Mouse (Mus musculus): Measurements from ENCODE around the gene Yars.
A peak's percentile ranks its signal among the peaks of the same experiment; 100 is the strongest.
"Not testable (repeated sequence)": the region's sequence is repeated elsewhere in the genome, so short reads cannot be mapped to it uniquely, and the experiment has no call there.

The Yars gene

DNA sequence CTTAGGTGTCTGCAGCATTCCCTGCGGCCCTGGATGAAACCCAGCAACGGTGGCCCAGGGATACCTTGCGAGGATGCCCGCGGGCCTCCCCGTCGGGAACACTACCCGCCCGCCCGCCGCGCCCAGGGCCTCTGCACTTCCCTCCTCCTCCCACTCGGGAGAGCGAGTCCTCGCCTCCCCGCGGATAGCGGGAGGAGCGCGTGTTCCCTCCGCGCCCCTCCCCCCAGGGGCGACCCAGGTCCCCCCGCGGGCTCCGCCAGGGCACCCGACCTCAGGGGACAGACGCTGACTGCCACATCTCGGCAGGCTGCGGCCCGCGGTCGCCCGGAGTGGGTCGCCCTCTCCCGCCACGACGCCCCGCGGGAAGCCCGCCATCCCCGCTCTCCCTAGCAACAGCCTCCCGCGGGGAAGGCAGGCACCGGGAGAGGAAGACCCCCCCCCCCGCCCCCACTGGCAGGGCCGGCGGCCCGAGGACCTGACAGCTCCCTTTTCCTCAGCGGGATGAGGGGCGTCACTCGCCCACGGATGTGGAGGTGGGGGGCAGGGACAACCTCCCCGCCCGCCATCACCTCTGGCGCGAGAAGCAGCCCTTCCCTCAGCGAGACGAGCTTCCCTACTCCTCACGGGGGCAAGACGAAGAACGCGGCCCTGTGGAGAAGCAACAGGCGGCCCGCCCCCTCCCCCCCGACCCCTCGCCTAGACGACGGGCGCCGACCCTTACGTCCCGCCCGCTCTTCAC, 588 bp upstream of the Yars start:
- peak in 1 of 2 experiments; percentile 45 for DNase-seq (ENCODE audit: low spot score in 2 of 2)

DNA sequence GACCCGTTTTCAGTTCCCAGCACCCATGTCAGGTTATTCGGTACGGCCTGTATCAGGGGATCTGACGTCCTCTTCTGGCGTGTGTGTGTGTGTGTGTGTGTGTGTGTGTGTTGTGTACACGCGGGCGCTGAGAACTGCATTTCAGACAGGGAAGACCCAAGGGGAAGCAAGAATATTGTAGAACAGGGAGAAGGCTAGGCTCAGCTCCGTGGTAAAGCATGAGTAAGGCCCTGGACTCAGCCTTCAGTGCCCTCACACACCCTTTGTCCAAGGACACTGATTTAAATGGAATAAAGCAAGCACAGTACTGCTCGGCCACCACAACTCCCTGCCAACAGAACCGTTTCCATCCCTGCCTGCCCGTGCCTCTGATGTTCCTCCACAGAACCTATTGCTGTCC, 978 bp downstream of the Yars start:
- DNase-seq (ENCODE audit: low spot score in 2 of 2), result no peak

DNA sequence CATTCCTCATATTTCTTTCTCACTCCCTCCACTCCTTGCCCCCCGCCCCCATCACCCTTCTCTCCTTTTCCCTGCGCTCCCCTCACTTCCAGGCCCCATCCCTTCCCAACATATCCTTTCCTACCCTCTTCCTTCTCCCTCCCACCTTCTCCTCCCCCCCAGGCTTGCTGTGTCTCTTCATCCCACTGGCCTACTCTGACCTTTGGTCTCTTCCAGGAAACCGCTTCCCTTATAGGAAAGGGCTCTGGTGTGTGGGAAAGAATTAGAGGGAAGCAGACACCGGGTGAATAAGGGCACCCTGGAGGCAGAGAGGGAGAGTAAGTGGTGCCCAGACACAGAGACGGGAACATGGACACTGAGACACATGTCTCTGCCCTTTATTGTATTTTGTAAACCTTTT, 2.1 kb downstream of the Yars start:
- DNase-seq (ENCODE audit: low spot score in 2 of 2), result no peak

DNA sequence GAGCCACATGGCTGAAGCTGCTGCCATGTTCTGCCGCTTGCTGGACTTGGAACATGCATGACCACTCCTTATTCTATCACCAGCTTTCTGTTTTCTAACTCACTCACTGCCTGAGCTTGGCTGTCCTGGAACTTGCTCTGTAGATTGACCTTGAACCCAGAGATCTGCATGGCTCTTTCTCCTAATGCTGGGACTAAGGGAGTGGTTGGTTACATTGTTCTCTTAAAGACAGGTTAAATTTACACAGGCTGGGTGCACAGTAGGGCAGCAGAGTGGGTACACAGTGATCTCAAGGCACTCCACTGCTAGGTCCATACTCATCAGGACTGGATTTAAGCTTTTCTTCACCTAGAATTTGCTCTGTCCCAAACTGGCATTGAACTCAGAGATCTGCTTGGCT, 4.7 kb downstream of the Yars start:
- no peak for DNase-seq (ENCODE audit: low spot score in 2 of 2)

DNA sequence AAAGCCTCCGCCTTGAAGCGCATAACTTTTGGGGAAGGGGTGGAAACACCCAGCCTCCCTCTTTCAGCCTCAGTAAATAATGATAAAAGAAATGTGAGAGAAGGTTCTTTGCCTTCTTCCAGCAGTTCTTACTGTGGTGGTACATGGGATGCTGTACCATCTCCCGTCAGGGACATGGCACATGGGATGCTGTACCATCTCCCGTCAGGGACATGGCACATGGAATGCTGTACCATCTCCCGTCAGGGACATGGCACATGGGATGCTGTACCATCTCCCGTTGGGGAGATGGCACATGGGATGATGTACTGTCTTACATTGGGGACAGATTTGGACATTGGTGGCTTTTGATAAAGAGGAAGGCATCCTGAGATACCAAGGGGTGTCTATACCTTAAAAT, 8.0 kb downstream of the Yars start:
- DNase-seq (ENCODE audit: low spot score in 2 of 2), result no peak

DNA sequence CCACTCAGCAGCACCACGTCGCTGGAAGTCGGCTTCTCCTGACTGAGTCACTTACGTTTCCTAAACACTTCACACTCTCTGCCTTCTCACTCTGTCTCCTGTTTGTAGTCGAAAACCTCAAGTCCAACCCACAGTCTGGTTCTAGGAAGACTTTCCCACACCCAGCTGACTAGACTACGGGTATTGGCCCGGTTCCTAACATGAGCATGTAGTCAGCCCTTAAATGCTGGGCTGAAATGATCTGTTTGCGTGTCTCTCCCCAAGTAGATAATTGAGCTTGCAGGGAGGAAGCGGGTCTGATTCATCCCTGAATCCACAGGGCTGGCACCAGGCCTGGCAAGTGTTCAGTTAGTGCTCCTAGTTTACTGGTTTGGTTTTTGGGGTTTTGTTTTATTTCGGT, 15.1 kb downstream of the Yars start:
- peak in 1 of 2 experiments; percentile 47 for DNase-seq (ENCODE audit: low spot score in 2 of 2)

DNA sequence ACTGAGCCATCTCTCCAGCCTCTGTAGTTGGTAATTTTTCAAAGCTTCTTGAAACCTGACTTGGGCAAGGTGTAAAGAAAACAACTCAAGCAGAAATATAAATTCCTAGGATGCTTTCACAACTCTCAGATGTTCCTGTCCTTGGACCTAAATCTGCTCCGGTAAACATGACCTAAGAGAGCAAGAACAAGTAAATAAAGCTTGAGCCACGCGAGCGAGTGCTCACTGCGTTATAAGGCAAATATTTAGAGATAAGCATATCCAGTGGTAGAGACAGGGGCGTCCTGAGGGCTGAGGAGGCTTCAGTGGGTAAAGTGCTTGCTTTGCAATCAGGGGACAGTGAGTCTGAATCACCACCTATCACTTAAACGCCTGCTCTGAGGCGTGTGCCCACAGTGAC, 17.2 kb downstream of the Yars start:
- no peak for DNase-seq (ENCODE audit: low spot score in 2 of 2)

DNA sequence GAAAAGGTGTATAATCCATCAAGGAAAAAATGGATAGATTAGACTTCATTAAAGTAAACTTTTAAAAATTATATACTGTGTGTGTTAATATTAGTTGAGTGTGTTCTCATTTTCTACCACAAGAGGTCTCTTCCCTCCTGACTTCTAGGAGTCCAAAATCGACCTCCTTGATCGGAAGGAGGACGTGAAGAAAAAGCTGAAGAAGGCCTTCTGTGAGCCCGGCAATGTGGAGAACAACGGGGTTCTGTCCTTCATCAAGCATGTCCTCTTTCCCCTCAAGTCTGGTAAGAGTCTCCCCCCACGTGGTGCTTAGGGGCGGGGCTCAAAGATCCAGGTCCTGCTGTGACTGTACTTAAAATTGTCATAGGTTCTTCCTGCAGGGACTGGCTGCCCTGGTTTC, 19.9 kb downstream of the Yars start:
- no peak for DNase-seq (ENCODE audit: low spot score in 2 of 2)

DNA sequence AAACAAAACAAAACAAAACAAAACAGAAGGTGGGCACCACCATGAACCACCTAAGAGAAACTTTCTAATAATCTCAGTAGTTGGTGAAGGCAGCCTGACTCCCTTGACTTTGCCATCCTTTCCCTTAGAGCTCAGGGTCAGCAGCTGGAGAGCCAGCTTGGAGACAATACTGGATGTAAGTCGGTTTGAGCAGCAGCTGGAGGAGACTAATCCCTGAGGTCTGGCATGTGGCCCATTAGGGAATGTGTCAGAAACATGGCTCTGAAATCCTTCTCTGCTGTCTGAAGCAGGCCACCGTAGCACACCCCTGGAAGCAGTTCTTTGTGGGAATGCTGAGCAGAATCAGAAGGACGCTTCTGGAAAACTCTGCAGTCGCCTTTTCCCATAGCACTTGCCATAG, 21.9 kb downstream of the Yars start:
- no peak for DNase-seq (ENCODE audit: low spot score in 2 of 2)

DNA sequence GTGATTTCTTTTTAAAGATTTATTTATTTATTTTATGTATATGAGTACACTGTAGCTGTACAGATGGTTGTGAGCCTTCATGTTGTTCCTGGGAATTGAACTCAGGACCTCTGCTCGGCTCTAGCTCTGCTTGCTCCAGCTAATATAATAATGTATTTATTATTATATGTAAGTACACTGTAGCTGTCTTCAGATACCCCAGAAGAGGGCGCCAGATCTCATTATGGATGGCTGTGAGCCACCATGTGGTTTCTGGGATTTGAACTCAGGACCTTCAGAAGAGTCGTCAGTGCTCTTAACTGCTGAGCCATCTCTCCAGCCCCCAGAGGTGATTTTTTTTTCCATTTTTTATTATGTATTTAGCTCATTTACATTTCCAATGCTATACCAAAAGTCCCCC, 22.9 kb downstream of the Yars start:
- DNase-seq (ENCODE audit: low spot score in 2 of 2), result not testable (repeated sequence)

DNA sequence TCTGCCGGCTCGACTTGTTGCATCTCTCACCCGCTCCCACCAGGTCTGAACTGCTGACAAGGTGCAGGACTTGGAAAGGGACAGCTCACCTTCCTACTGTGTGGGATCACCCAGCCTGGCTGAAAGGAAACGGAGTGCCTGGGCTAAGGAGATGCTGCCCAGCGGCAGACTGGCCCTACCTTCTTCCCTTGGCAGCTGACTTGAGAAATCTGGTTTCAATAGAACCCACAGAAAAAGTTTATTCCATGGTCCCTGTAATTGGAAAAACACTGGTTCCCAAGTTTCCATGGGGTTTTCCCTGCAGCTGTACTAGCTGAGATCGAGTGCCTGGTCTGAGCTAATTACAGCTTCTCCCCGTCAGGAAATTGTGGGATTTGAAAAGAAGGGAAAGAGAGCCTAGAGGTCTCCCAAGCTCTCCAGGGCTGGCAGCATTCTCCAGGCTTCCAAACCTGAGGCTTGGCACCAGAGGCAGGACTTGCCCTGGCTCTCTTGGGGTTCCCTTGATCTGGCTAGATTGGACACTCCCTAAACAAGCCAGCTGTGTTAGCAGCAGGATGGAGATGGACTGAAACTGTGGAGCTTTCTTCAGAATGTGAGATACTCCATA, 29.1 kb downstream of the Yars start:
- DNase-seq (ENCODE audit: low spot score in 2 of 2), result no peak

DNA sequence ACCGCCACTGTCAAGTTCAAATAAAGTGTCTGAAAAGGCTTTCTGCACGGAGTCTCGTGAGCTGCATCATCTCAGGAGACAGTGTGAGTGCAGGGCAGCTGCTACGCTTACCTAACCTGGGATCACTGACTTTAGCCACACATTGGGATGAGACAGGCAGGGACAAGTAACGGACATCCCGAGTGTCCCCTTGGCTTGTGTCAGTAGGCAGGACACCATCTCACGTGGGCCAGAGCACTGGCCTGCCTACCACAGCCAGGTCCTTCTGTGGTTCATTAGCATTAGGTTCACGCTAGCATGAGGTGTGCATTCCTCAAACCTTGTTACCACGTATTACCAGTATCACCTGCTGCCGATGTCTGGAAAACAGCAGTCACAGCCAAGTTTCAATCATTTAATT, 29.6 kb downstream of the Yars start:
- no peak for DNase-seq (ENCODE audit: low spot score in 2 of 2)

DNA sequence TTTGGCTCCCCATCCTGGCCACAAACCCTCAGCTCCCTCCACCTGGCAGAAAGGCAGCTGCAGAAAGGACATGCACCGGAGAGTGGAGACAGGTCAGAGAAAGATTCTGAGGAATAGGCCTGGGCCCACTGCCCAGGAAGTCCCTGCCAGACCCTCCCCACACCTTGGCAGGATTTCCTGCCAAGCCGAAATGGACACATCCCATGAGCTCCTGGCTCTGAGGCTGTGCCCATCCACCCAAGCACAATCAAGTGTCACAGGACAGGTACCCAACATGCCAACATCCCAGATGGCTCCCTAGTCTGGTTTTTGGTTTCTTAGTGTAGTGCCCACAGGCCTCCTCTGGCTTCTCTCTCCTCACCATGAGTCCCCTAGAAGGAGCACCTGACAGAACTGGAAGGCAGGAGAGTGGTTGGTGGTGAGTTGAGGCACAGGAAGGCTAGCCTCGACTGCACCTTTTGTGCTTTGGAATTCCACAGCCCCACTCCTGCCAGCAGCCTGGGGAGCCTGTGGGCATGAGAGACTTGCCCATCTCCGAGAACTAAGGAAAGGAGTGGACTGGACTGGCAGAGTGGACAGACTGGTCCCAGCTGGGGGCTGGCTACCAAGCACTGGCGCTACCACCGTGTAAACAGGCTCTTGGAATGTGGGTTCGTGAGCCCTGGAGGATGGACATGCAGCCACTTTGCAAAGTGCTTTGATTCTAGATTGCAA, 31.0 kb downstream of the Yars start:
- DNase-seq (ENCODE audit: low spot score in 2 of 2), result no peak

DNA sequence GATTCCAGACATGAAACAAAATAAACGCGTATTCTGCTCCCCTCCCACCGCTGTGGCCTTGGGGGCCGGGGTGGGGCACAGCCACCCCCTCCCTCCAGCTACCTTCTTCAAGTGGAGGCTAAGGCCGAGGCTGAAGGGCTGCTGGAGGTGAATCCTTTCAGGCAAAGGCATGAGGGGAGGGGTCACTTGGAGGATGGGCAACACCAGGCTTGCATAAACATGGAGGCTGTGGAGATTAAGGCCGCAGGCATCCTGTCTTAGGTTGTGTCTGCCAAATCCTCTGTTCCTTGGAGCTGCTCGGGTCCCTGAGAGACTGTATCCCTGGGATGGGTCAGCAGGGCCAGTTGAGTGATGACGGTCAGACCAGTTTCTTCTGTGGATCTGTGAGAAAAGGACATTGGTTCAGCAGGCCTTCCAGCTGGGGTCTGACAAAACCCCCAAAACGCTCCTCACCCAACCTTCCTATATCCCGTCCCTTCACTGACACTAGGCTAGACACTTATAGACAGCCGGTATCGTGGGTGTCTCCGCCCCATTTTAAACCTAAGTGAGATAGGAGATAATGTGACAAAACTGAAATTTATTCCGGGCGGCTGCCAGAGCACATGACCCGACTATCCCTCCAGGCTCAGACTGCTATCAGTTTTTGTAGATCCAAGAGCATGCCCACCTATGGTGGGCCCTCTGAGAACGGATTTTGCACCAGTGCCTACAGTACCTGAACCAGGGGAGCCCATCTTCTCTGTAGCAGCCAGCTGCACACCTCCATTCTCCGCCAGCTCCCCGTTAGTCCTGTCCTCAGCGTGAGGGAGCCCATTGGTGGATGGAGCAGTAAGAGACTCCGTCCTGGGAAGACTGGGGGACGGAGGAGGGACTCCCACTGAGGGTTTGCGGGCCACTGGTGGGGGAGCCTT, 31.8 kb downstream of the Yars start:
- DNase-seq (ENCODE audit: low spot score in 2 of 2), result no peak

DNA sequence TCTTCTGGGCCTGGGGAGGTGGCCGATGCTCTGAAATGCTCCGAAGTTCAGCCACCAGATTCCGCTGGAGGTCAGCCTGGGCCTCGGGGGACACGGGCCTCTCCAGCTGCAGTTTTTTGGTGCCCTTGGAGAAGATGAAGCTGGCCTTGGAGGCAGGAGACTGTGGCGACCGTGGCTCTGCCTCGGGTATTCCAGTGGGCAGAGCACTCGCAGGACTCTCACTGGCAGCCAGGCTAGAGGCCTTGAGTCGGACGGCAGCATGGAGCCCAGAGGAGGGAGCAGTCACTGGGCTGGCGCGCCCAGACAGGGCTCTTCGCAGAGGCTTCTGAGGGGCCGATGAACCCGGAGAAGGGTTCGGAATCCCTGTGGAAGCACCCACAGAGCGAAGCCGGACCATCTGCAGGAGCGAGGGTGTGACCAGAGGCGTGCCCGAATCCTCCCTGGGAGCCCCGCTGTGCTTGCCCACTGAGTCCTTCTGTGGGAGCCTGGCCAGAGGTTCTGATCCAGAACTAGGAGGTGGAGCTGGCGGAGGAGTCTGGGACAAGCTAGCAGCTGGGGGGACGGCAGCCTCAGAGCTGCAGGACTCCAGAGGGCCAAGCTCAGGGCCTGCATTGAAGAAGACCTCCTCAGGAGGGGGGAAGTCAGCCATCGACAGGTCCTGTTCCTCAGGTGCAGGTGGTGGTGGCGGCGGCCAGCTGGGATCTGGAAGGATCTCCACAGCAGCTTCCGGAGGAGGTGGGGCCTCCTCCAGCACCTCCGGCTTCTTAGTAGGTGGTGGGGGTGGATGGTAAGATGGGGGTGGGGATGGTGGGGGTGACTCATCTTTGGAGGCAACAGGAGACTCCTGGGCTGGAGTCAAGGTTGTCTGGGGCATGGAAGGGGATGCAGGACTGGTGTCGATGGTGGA, 32.7 kb downstream of the Yars start:
- DNase-seq (ENCODE audit: low spot score in 2 of 2), result no peak

DNA sequence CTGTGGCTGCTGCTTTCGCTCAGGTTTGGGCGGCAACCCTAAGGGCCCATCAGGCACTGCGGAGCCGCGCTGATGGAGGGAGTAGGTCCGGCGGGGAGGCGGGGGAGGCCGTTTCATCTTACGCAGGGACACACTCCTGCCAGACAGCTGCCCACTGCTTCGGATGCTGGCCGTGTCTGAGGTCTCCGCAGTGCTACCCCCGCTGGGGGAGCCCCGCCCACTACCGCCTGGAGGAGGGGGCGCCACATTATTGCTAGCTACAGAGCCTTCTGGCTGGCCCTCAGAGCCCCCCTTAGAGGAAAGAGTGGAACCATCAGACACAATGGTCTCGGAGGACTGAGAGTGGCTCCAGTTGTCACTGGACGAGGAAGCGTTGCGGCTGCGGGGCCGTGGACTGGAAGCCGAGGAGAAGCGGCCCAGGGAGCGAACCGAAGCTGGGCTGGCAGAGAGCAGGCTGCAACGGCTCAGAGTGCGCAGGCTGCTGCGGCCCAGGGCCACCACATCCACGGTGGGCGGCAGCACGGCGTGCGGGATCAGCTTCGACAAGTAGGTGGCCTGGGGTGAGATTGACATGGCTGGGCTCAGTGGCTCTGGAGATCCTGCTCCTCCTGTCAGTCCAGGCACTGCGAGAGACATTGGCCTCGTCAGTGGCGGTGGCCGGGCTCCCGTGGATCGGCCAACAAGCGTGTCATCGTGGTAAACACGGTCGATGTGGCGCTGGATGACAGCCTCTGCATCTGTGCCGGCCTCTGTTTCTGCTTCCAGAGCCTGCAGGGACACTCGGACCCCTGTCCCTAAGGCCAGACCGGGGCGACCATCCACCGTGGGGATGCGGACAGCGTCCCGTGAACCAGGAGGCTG, 34.1 kb downstream of the Yars start:
- DNase-seq (ENCODE audit: low spot score in 2 of 2), result no peak

DNA sequence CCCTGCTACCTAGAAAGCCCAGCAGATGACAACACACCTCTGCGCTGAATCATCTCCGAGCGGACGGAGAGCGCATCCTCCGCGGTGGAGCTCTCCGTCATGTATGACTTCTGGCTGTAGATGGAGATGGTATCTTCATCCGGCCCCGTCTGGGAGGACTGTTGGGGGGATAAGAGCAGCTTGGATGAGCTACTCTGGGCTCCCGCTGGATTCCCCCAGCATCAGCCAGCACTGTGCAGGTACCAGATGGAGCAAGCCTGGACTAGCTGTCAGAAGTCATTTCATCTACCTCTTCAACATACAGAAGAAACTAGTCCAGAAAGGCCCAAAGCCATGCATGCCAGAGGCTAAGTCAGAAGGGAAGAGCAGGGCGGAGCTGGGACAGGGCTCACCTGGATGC, 35.8 kb downstream of the Yars start:
- DNase-seq (ENCODE audit: low spot score in 2 of 2), result no peak

DNA sequence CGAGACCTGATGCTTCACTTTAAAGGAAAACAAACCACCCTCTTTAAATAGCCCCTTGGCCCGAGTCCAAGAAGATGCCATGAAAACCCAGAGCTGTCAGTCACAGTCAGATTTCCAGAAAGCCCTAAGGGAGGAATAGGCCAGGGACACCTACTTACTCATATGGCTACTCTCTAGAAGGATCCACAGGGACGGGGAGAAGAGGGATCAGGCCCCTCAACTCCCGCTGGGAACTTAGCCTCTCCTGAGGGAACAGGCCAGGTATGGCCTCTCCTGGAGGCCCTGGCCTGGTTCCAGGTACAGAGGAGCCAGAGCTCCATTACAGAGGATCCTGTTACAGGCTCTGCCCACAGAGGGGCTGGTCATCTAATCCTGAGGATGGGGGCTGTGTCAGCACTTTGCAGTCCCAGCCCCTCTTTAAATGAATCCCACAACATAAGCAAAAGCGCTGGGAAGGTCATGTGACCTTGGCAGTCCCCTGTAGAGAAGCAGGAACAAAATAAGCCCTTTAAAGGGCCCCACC, 36.9 kb downstream of the Yars start:
- no peak for DNase-seq (ENCODE audit: low spot score in 2 of 2)

DNA sequence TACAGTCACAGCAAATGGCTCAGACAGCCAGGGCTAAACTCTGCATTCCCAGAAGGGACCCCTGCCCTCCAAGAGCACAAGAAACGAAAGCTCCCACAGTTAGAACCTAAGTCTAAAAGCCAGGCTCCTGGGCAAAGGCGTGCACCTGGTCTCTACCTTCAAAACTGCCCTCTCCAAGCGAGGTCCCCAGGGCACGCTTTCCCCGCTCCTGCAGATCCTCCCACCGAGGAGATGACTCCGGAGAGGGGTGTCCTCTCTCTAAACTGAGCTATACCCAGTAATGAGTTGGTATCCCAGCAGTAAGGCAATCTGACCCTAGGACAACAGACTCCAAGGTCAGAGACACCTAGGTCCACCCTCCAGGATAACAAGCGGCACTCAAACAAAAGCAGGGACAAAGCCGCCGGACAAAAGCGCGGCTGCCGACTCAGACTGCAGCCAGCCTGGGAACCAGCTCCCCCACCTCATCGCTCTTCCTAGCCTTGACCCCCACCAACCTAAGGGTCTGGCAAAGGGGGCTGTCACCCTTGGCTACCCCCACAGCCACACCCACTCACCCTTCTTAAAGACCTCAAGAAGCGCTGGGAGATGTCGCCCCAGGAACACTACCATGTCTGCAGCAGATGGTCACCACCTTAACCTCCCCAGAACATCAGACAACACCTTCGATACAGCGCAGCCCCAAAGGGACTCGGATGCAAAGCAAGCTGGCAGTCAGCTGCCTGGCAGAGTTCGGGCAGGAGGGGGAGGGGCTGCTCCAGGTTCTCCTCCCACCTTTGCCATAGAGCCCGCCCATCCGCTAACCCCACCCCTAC, 37.8 kb downstream of the Yars start:
- DNase-seq (ENCODE audit: low spot score in 2 of 2), result no peak

All from left cerebral cortex, adult 9 months (tissue).